Mouse (Mus musculus): ENCODE results near the gene Eya3. TPM values are rescaled to one million over a fixed set of nuclear protein-coding genes. Genes with fewer than 3 reads are reported as not detected.

Eya3 gene
- polyA plus RNA-seq, 1 experiment from 2014 or later = 37.1 TPM

GRCm38 (mm10) chr4:132702076-132702475, 63.3 kb downstream of the Eya3 start:
- no peak overlapping the region for H3K9ac ChIP-seq (replicated peaks; ENCODE audit: low read length)
- no peak for ATAC-seq (replicated peaks; ENCODE audit: insufficient number of reproducible peaks, low FRiP score, low TSS enrichment, low read depth)
- no peaks in the 10 kb centered on the region for H3K9me3 ChIP-seq (replicated peaks; ENCODE audit: control insufficient read depth, low read length)
- DNase-seq (ENCODE audit: low spot score) = no peak
- H3K4me1 ChIP-seq (ENCODE audit: control insufficient read depth, insufficient read depth, low read length) = no peaks in the 10 kb centered on the region
- no peaks in the 10 kb centered on the region for H3K27me3 ChIP-seq (ENCODE audit: control insufficient read depth, insufficient read depth, low read length)
- WGBS = 96% methylated on average over 5 of the region's 5 CpGs
- peaks cover 6% of the 10 kb centered on the region for H3K36me3 ChIP-seq (replicated peaks; ENCODE audit: control insufficient read depth, insufficient read depth, low read depth, low read length)
- no peak overlapping the region for H3K4me2 ChIP-seq (ENCODE audit: low read depth, low read length)
- no peak overlapping the region for H3K27ac ChIP-seq (replicated peaks; ENCODE audit: low read depth, low read length)
- no peak overlapping the region for H3K4me3 ChIP-seq (ENCODE audit: low read depth, low read length)

GRCm38 (mm10) chr4:132706885-132707284, 68.1 kb downstream of the Eya3 start:
- no peak overlapping the region for H3K4me2 ChIP-seq (ENCODE audit: low read depth, low read length)
- H3K4me3 ChIP-seq (ENCODE audit: low read depth, low read length) = no peak overlapping the region
- H3K27ac ChIP-seq (replicated peaks; ENCODE audit: low read depth, low read length) = no peak overlapping the region
- H3K9me3 ChIP-seq (replicated peaks; ENCODE audit: control insufficient read depth, low read length) = no peaks in the 10 kb centered on the region
- DNase-seq (ENCODE audit: low spot score) (no peak), ATAC-seq (replicated peaks; ENCODE audit: insufficient number of reproducible peaks, low FRiP score, low TSS enrichment, low read depth) (no peak)
- H3K4me1 ChIP-seq (ENCODE audit: control insufficient read depth, insufficient read depth, low read length) = no peaks in the 10 kb centered on the region
- H3K27me3 ChIP-seq (ENCODE audit: control insufficient read depth, insufficient read depth, low read length) = no peaks in the 10 kb centered on the region
- H3K9ac ChIP-seq (replicated peaks; ENCODE audit: low read length) = no peak overlapping the region
- WGBS = 93% methylated on average over 8 of the region's 8 CpGs
- no peaks in the 10 kb centered on the region; the same call in none of the 2 replicates for H3K36me3 ChIP-seq (replicated peaks; ENCODE audit: control insufficient read depth, insufficient read depth, low read depth, low read length)

- H3K9me3 ChIP-seq (replicated peaks; ENCODE audit: control insufficient read depth, low read length) = no peaks in the 10 kb centered on the region
- H3K9ac ChIP-seq (replicated peaks; ENCODE audit: low read length) = no peak overlapping the region
- WGBS = 94% methylated on average over 7 of the region's 7 CpGs
- DNase-seq (ENCODE audit: low spot score) (no peak), ATAC-seq (replicated peaks; ENCODE audit: insufficient number of reproducible peaks, low FRiP score, low TSS enrichment, low read depth) (no peak)
- no peak overlapping the region for H3K27ac ChIP-seq (replicated peaks; ENCODE audit: low read depth, low read length)
- no peak overlapping the region for H3K4me3 ChIP-seq (ENCODE audit: low read depth, low read length)
- peaks cover 6% of the 10 kb centered on the region; the same call in 1 of the 2 replicates for H3K36me3 ChIP-seq (replicated peaks; ENCODE audit: control insufficient read depth, insufficient read depth, low read depth, low read length)
- H3K27me3 ChIP-seq (ENCODE audit: control insufficient read depth, insufficient read depth, low read length) = no peaks in the 10 kb centered on the region
- H3K4me1 ChIP-seq (ENCODE audit: control insufficient read depth, insufficient read depth, low read length) = no peaks in the 10 kb centered on the region
- H3K4me2 ChIP-seq (ENCODE audit: low read depth, low read length) = no peak overlapping the region
Measured at GRCm38 (mm10) chr4:132713181-132713580, 74.4 kb downstream of the Eya3 start.

- no peak overlapping the region for H3K9ac ChIP-seq (replicated peaks; ENCODE audit: low read length)
- WGBS = 95% methylated on average over 1 of the region's 1 CpGs
- DNase-seq (ENCODE audit: low spot score) = no peak
- H3K4me2 ChIP-seq (ENCODE audit: low read depth, low read length) = no peak overlapping the region
- no peak for ATAC-seq (replicated peaks; ENCODE audit: insufficient number of reproducible peaks, low FRiP score, low TSS enrichment, low read depth)
- H3K9me3 ChIP-seq (replicated peaks; ENCODE audit: control insufficient read depth, low read length) = no peaks in the 10 kb centered on the region
- no peak overlapping the region for H3K4me3 ChIP-seq (ENCODE audit: low read depth, low read length)
- no peaks in the 10 kb centered on the region for H3K27me3 ChIP-seq (ENCODE audit: control insufficient read depth, insufficient read depth, low read length)
- H3K4me1 ChIP-seq (ENCODE audit: control insufficient read depth, insufficient read depth, low read length) = no peaks in the 10 kb centered on the region
- no peak overlapping the region for H3K27ac ChIP-seq (replicated peaks; ENCODE audit: low read depth, low read length)
- no peaks in the 10 kb centered on the region; the same call in 1 of the 2 replicates for H3K36me3 ChIP-seq (replicated peaks; ENCODE audit: control insufficient read depth, insufficient read depth, low read depth, low read length)
Measured at GRCm38 (mm10) chr4:132718251-132718650, 79.5 kb downstream of the Eya3 start.

GRCm38 (mm10) chr4:132728233-132728632, 89.4 kb downstream of the Eya3 start:
- WGBS = 88% methylated on average over 8 of the region's 8 CpGs
- Histone ChIP-seq H3K4me2 (ENCODE audit: low read depth, low read length) (no peak overlapping the region), H3K4me1 (ENCODE audit: control insufficient read depth, insufficient read depth, low read length) (no peaks in the 10 kb centered on the region), H3K4me3 (ENCODE audit: low read depth, low read length) (no peak overlapping the region), H3K36me3 (replicated peaks; ENCODE audit: control insufficient read depth, insufficient read depth, low read depth, low read length) (no peaks in the 10 kb centered on the region), H3K9ac (replicated peaks; ENCODE audit: low read length) (no peak overlapping the region), H3K27ac (replicated peaks; ENCODE audit: low read depth, low read length) (no peak overlapping the region), H3K9me3 (replicated peaks; ENCODE audit: control insufficient read depth, low read length) (no peaks in the 10 kb centered on the region), H3K27me3 (ENCODE audit: control insufficient read depth, insufficient read depth, low read length) (no peaks in the 10 kb centered on the region)
- no peak for ATAC-seq (replicated peaks; ENCODE audit: insufficient number of reproducible peaks, low FRiP score, low TSS enrichment, low read depth)
- no peak for DNase-seq (ENCODE audit: low spot score)

- H3K9ac ChIP-seq (replicated peaks; ENCODE audit: low read length) = no peak overlapping the region; the same call in 1 of the 2 replicates
- no peaks in the 10 kb centered on the region for H3K4me1 ChIP-seq (ENCODE audit: control insufficient read depth, insufficient read depth, low read length)
- 54% methylated on average over 12 of the region's 12 CpGs for WGBS
- no peaks in the 10 kb centered on the region for H3K9me3 ChIP-seq (replicated peaks; ENCODE audit: control insufficient read depth, low read length)
- peak overlapping the region; percentile 53 for H3K4me3 ChIP-seq (ENCODE audit: low read depth, low read length)
- H3K4me2 ChIP-seq (ENCODE audit: low read depth, low read length) = peak overlapping the region; percentile 64
- DNase-seq (ENCODE audit: low spot score) (no peak), ATAC-seq (replicated peaks; ENCODE audit: insufficient number of reproducible peaks, low FRiP score, low TSS enrichment, low read depth) (no peak)
- no peaks in the 10 kb centered on the region for H3K27me3 ChIP-seq (ENCODE audit: control insufficient read depth, insufficient read depth, low read length)
- no peak overlapping the region for H3K27ac ChIP-seq (replicated peaks; ENCODE audit: low read depth, low read length)
- no peaks in the 10 kb centered on the region for H3K36me3 ChIP-seq (replicated peaks; ENCODE audit: control insufficient read depth, insufficient read depth, low read depth, low read length)
Measured at GRCm38 (mm10) chr4:132731616-132732015, 92.8 kb downstream of the Eya3 start.

- Histone ChIP-seq H3K9ac (replicated peaks; ENCODE audit: low read length) (peak within 1 kb of the TSS; percentile 47), H3K4me1 (ENCODE audit: control insufficient read depth, insufficient read depth, low read length) (no peaks in the 10 kb centered on the region), H3K4me2 (ENCODE audit: low read depth, low read length) (peak within 1 kb of the TSS; percentile 64), H3K9me3 (replicated peaks; ENCODE audit: control insufficient read depth, low read length) (no peaks in the 10 kb centered on the region), H3K36me3 (replicated peaks; ENCODE audit: control insufficient read depth, insufficient read depth, low read depth, low read length) (no peaks in the 10 kb centered on the region), H3K4me3 (ENCODE audit: low read depth, low read length) (peak within 1 kb of the TSS; percentile 53), H3K27ac (replicated peaks; ENCODE audit: low read depth, low read length) (no peak within 1 kb of the TSS), H3K27me3 (ENCODE audit: control insufficient read depth, insufficient read depth, low read length) (no peaks in the 10 kb centered on the region)
- 4% methylated on average over 32 of the region's 34 CpGs for WGBS
- ATAC-seq (replicated peaks; ENCODE audit: insufficient number of reproducible peaks, low FRiP score, low TSS enrichment, low read depth) (peak; percentile 97), DNase-seq (ENCODE audit: low spot score) (peak; percentile 90)
Measured at GRCm38 (mm10) chr4:132732148-132732684, 93.4 kb downstream of the Eya3 start, which contains the start of gene Xkr8. Gene Xkr8, minus strand, starts transcription at chr4:132732546.

- Histone ChIP-seq H3K36me3 (replicated peaks; ENCODE audit: control insufficient read depth, insufficient read depth, low read depth, low read length) (no peaks in the 10 kb centered on the region), H3K9me3 (replicated peaks; ENCODE audit: control insufficient read depth, low read length) (no peaks in the 10 kb centered on the region), H3K27me3 (ENCODE audit: control insufficient read depth, insufficient read depth, low read length) (no peaks in the 10 kb centered on the region), H3K27ac (replicated peaks; ENCODE audit: low read depth, low read length) (no peak overlapping the region), H3K4me2 (ENCODE audit: low read depth, low read length) (no peak overlapping the region), H3K4me3 (ENCODE audit: low read depth, low read length) (no peak overlapping the region), H3K9ac (replicated peaks; ENCODE audit: low read length) (no peak overlapping the region), H3K4me1 (ENCODE audit: control insufficient read depth, insufficient read depth, low read length) (no peaks in the 10 kb centered on the region)
- DNase-seq (ENCODE audit: low spot score) = no peak
- ATAC-seq (replicated peaks; ENCODE audit: insufficient number of reproducible peaks, low FRiP score, low TSS enrichment, low read depth) = no peak
- WGBS = 92% methylated on average over 25 of the region's 25 CpGs
Measured at GRCm38 (mm10) chr4:132733071-132733770, 94.4 kb downstream of the Eya3 start.
